12 mouse cellular contexts compared by ENCODE assay signal in genomic region chr14:22089866-22090470, GRCm38 (mm10).
DNase-seq lines count a peak whose midpoint lies in the region; ATAC-seq lines count a peak whose summit lies in the region.
"Had no signal": no experiment of that assay in that cellular context is flagged by ENCODE, and none has a peak within 500 bp of the region (broad histone marks: within the 10 kb centered on the region; RNA-seq: fewer than 3 reads in every experiment).

No protein-coding gene starts in this region.

- WGBS in lung, embryonic 15.5 days, result 34% methylated on average over 8 of the region's 8 CpGs

- no peaks in the 10 kb centered on the region for H3K9me3 ChIP-seq in lung, embryonic 15.5 days
- H3K9me3 ChIP-seq: forebrain, embryonic 15.5 days had no signal

- H3K4me1 ChIP-seq in lung, embryonic 15.5 days, result peaks cover 51% of the 10 kb centered on the region

- peak; percentile 21 for DNase-seq in urinary bladder, postnatal 14 days (ENCODE audit: low spot score)
- no peak for DNase-seq in urinary bladder, postnatal 4 days (ENCODE audit: low spot score in 2 of 2)
- DNase-seq in kidney, adult 18-20 months, result peak; percentile 16
- no peak for DNase-seq in thymus, postnatal 10 days (ENCODE audit: low spot score in 2 of 2)
- no peak for DNase-seq in right cerebral cortex, adult 18-20 months
- no peak for DNase-seq in liver
- DNase-seq: adrenal gland, postnatal 36 days; cerebellum, postnatal 36 days; right cerebral cortex, postnatal 14 days; thymus, postnatal 25 days had no signal

- ATAC-seq in lung, embryonic 15.5 days (ENCODE audit: borderline replicate concordance, extremely low read depth, low FRiP score, low TSS enrichment), result peak; percentile 30; the same call in 1 of the 2 replicates
- ATAC-seq: forebrain, embryonic 15.5 days had no signal

- no peaks in the 10 kb centered on the region for H3K27me3 ChIP-seq in lung, embryonic 15.5 days
- H3K27me3 ChIP-seq: forebrain, embryonic 15.5 days had no signal

- no peak overlapping the region for H3K9ac ChIP-seq in lung, embryonic 15.5 days
- H3K9ac ChIP-seq: forebrain, embryonic 15.5 days had no signal

- H3K4me2 ChIP-seq in lung, embryonic 15.5 days, result no peak overlapping the region
- H3K4me2 ChIP-seq: forebrain, embryonic 15.5 days had no signal

- no peaks in the 10 kb centered on the region; the same call in 1 of the 2 replicates for H3K36me3 ChIP-seq in lung, embryonic 15.5 days
- H3K36me3 ChIP-seq: forebrain, embryonic 15.5 days had no signal

- H3K4me3 ChIP-seq in lung, embryonic 15.5 days, result no peak overlapping the region
- H3K4me3 ChIP-seq: forebrain, embryonic 15.5 days had no signal

- H3K27ac ChIP-seq in lung, embryonic 15.5 days, result peak overlapping the region; percentile 52
- H3K27ac ChIP-seq: forebrain, embryonic 15.5 days had no signal

Comparison
In these comparisons a context has a peak if more than half of its experiments do, and no peak if none do; other contexts are left out.
1. DNase-seq: peak in urinary bladder, postnatal 14 days (single experiment) and kidney, adult 18-20 months (single experiment); none in urinary bladder, postnatal 4 days (0 of 2), thymus, postnatal 10 days (0 of 2), right cerebral cortex, adult 18-20 months (single experiment) and liver (single experiment).